Mouse (Mus musculus) ES-Bruce4 (cell line): ENCODE results near the gene Cox15.

Experiments
- CTCF ChIP-seq: IDR thresholded peaks from one replicate; pipeline ENCODE4 v1.8.1; 2011; ENCODE audit warnings: low read depth, low read length
- EP300 ChIP-seq: IDR thresholded peaks from 2 replicates; pipeline ENCODE4 v1.6.1; 2011; ENCODE audit warnings: low read depth, low read length; ENCODE audit not compliant: insufficient read depth
- POLR2A ChIP-seq: IDR thresholded peaks from one replicate; pipeline ENCODE4 v1.8.1; 2011; ENCODE audit warnings: low read length; ENCODE audit not compliant: insufficient read depth

GRCm38 (mm10) chr19:43775433-43775832 lies 22.6 kb upstream of the Cox15 start:
- no peak for TF ChIP-seq CTCF
- no peak for TF ChIP-seq POLR2A
- TF ChIP-seq EP300: no peak
